22 mouse cellular contexts compared by ENCODE assay signal in the genomic region with DNA sequence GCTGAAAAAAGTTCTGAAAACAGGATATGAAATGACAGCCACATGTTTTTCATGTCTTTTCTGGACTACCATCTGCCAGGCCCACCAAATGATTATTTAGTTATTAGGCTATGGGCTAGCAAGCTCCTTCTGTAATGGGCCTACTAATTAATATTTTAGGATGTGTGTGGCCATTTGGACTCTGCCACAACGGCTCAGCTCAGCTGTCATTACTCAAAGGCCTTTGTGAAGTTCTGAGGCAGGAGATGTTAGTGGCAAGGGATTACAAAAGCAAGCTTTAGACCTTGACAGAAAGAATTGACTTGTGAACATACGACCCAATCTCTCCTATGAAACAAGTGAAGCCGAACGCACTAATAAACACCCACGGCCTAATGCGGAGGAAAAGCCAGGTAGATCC.
DNase-seq lines count a peak whose midpoint lies in the region; ATAC-seq lines count a peak whose summit lies in the region.
"Had no signal": no experiment of that assay in that cellular context is flagged by ENCODE, and none has a peak within 500 bp of the region (broad histone marks: within the 10 kb centered on the region; RNA-seq: fewer than 3 reads in every experiment).

No protein-coding gene starts in this region.

- no peaks in the 10 kb centered on the region for H3K36me3 ChIP-seq in neural tube, embryonic 13.5 days
- no peaks in the 10 kb centered on the region for H3K36me3 ChIP-seq in neural tube, embryonic 15.5 days
- H3K36me3 ChIP-seq: G1E had no signal

- H3K4me3 ChIP-seq in neural tube, embryonic 13.5 days, result no peak overlapping the region
- no peak overlapping the region for H3K4me3 ChIP-seq in neural tube, embryonic 15.5 days (replicated peaks)

- H3K4me2 ChIP-seq in neural tube, embryonic 13.5 days, result no peak overlapping the region
- H3K4me2 ChIP-seq in neural tube, embryonic 15.5 days, result no peak overlapping the region

- H3K9me3 ChIP-seq in neural tube, embryonic 13.5 days, result no peaks in the 10 kb centered on the region
- no peaks in the 10 kb centered on the region for H3K9me3 ChIP-seq in neural tube, embryonic 15.5 days (replicated peaks)
- H3K9me3 ChIP-seq: G1E had no signal

- peak; percentile 61 for DNase-seq in heart, adult 11 months
- DNase-seq in heart, adult 8-10 months (ENCODE audit: low spot score), result no peak
- DNase-seq in retina, embryonic 14.5 days (ENCODE audit: low spot score), result peak; percentile 67
- DNase-seq in retina, postnatal 1 day, result peak; percentile 74
- no peak for DNase-seq in right cerebral cortex, postnatal 4 days
- DNase-seq in layer of hippocampus, adult 18-20 months (ENCODE audit: low spot score in 2 of 2), result no peak
- DNase-seq: adrenal gland, adult 2 months; adrenal gland, adult 8-10 months; adrenal gland, postnatal 10 days; adrenal gland, postnatal 14 days; adrenal gland, postnatal 25 days; adrenal gland, postnatal 36 days; B cell, adult 2 months; cerebellum, adult 11 months; cerebellum, adult 11-12 months had no signal

- H3K27ac ChIP-seq in neural tube, embryonic 13.5 days (replicated peaks), result peak overlapping the region; percentile 38; the same call in 1 of the 2 replicates
- H3K27ac ChIP-seq in neural tube, embryonic 15.5 days (replicated peaks), result no peak overlapping the region

- WGBS in neural tube, embryonic 13.5 days, result 46% methylated on average over 6 of the region's 6 CpGs
- WGBS in neural tube, embryonic 15.5 days, result 45% methylated on average over 6 of the region's 6 CpGs

- no peaks in the 10 kb centered on the region for H3K27me3 ChIP-seq in neural tube, embryonic 13.5 days
- H3K27me3 ChIP-seq in neural tube, embryonic 15.5 days (replicated peaks), result no peaks in the 10 kb centered on the region
- H3K27me3 ChIP-seq: CH12.LX, Patski had no signal

- ATAC-seq in neural tube, embryonic 13.5 days (ENCODE audit: low read depth), result no peak
- no peak for ATAC-seq in neural tube, embryonic 15.5 days (ENCODE audit: low FRiP score)
- ATAC-seq: activated CD4-positive, CD25-positive, alpha-beta regulatory T cell, adult 4 months; CD4-positive, CD25-positive, alpha-beta regulatory T cell, adult 4 months; Patski had no signal

- peaks cover 8% of the 10 kb centered on the region; the same call in 1 of the 2 replicates for H3K4me1 ChIP-seq in neural tube, embryonic 13.5 days (replicated peaks)
- H3K4me1 ChIP-seq in neural tube, embryonic 15.5 days, result no peaks in the 10 kb centered on the region

- H3K9ac ChIP-seq in neural tube, embryonic 13.5 days, result no peak overlapping the region
- no peak overlapping the region for H3K9ac ChIP-seq in neural tube, embryonic 15.5 days (replicated peaks)

Comparison
In these comparisons a context has a peak if more than half of its experiments do, and no peak if none do; other contexts are left out.
1. DNase-seq: peak in heart, adult 11 months (single experiment), retina, embryonic 14.5 days (single experiment) and retina, postnatal 1 day (single experiment); none in heart, adult 8-10 months (single experiment), right cerebral cortex, postnatal 4 days (single experiment) and layer of hippocampus, adult 18-20 months (0 of 2).